In the genomic region with DNA sequence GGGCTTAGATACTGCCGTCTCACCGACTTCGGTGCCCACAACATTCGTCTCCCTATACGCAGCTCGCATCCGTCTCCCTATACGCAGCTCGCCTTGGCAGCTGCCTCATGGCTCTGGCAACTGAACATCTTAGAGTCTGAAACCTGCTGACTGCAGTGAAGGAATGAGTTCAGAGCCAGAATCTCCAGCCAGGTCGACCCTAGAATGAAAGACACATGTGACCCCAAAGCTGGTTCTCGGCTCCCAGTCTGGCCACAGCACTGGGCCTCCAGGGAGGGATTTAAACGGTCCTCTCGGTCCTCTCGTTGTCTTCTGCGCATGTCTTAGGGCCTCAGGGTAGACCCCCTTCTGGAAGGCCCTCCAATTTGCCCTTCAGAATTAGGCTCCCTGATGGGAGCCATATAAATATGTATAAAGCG, we compare ENCODE assay signal across 10 mouse cellular contexts.
DNase-seq lines count a peak whose midpoint lies in the region; ATAC-seq and TF ChIP-seq lines count a peak whose summit lies in the region.
"Had no signal": no experiment of that assay in that cellular context is flagged by ENCODE, and none has a peak within 500 bp of the region (broad histone marks: within the 10 kb centered on the region; RNA-seq: fewer than 3 reads in every experiment).

No protein-coding gene starts in this region.

- no peak for TF ChIP-seq CTCF in midbrain, postnatal 0 days (IDR thresholded peaks at IDR 0.05)
- no peak for TF ChIP-seq CTCF in thymus, adult 2 months (IDR thresholded peaks at IDR 0.05; ENCODE audit: borderline replicate concordance, control insufficient read depth, extremely low read depth, insufficient read depth, low read length, poor library complexity)

- TF ChIP-seq POLR2A in thymus, adult 2 months (IDR thresholded peaks at IDR 0.05; ENCODE audit: control insufficient read depth, extremely low read depth, insufficient read depth, low read length, poor library complexity), result no peak

- no peaks in the 10 kb centered on the region for H3K36me3 ChIP-seq in embryonic facial prominence, embryonic 12.5 days
- H3K36me3 ChIP-seq in hindbrain, embryonic 15.5 days, result no peaks in the 10 kb centered on the region
- no peaks in the 10 kb centered on the region for H3K36me3 ChIP-seq in midbrain, postnatal 0 days (ENCODE audit: insufficient read depth, low read length)
- no peaks in the 10 kb centered on the region for H3K36me3 ChIP-seq in thymus, adult 2 months (ENCODE audit: control insufficient read depth, insufficient read depth, low read length)

- no peak overlapping the region for H3K27ac ChIP-seq in embryonic facial prominence, embryonic 12.5 days
- peak overlapping the region; percentile 51 for H3K27ac ChIP-seq in hindbrain, embryonic 15.5 days (replicated peaks)
- H3K27ac ChIP-seq in midbrain, postnatal 0 days (ENCODE audit: low read depth, low read length), result 0 out of 2 replicates have a peak overlapping the region, but pooled peaks have one; percentile 3
- no peak overlapping the region for H3K27ac ChIP-seq in thymus, adult 2 months (ENCODE audit: control insufficient read depth, insufficient read depth, low read length)

- no peak overlapping the region for H3K4me3 ChIP-seq in embryonic facial prominence, embryonic 12.5 days
- H3K4me3 ChIP-seq in hindbrain, embryonic 15.5 days, result 0 out of 2 replicates have a peak overlapping the region, but pooled peaks have one; percentile 4
- H3K4me3 ChIP-seq in midbrain, postnatal 0 days (ENCODE audit: low read depth, low read length), result no peak overlapping the region
- no peak overlapping the region for H3K4me3 ChIP-seq in thymus, adult 2 months (ENCODE audit: control insufficient read depth, insufficient read depth, low read length)
- H3K4me3 ChIP-seq: megakaryocyte, embryonic 14.5 days had no signal

- peaks cover 4% of the 10 kb centered on the region; the same call in 1 of the 2 replicates for H3K4me1 ChIP-seq in embryonic facial prominence, embryonic 12.5 days
- H3K4me1 ChIP-seq in hindbrain, embryonic 15.5 days (replicated peaks), result peaks cover 13% of the 10 kb centered on the region
- H3K4me1 ChIP-seq in midbrain, postnatal 0 days (ENCODE audit: insufficient read depth, low read length), result no peaks in the 10 kb centered on the region
- H3K4me1 ChIP-seq in thymus, adult 2 months (replicated peaks; ENCODE audit: control insufficient read depth, insufficient read depth, low read length), result no peaks in the 10 kb centered on the region
- H3K4me1 ChIP-seq: megakaryocyte, embryonic 14.5 days had no signal

- H3K27me3 ChIP-seq in embryonic facial prominence, embryonic 12.5 days, result no peaks in the 10 kb centered on the region
- no peaks in the 10 kb centered on the region; the same call in 1 of the 2 replicates for H3K27me3 ChIP-seq in hindbrain, embryonic 15.5 days
- no peaks in the 10 kb centered on the region for H3K27me3 ChIP-seq in midbrain, postnatal 0 days (ENCODE audit: insufficient read depth, low read length)
- H3K27me3 ChIP-seq in thymus, adult 2 months (ENCODE audit: control insufficient read depth, insufficient read depth, low read length), result no peaks in the 10 kb centered on the region

- no peak for ATAC-seq in embryonic facial prominence, embryonic 12.5 days (ENCODE audit: insufficient number of reproducible peaks, insufficient read depth, low FRiP score, low TSS enrichment)
- 0 out of 2 replicates have a peak, but pooled peaks have one; percentile 16 for ATAC-seq in hindbrain, embryonic 15.5 days (ENCODE audit: low FRiP score, low read depth)
- peak; percentile 45 for ATAC-seq in midbrain, postnatal 0 days (ENCODE audit: low FRiP score)

- WGBS in embryonic facial prominence, embryonic 12.5 days, result 35% methylated on average over 16 of the region's 16 CpGs
- 31% methylated on average over 16 of the region's 16 CpGs for WGBS in hindbrain, embryonic 15.5 days
- WGBS in midbrain, postnatal 0 days, result 37% methylated on average over 16 of the region's 16 CpGs
- WGBS in thymus, adult 2 months, result 88% methylated on average over 16 of the region's 16 CpGs

- H3K9me3 ChIP-seq in embryonic facial prominence, embryonic 12.5 days, result no peaks in the 10 kb centered on the region
- H3K9me3 ChIP-seq in hindbrain, embryonic 15.5 days, result no peaks in the 10 kb centered on the region
- no peaks in the 10 kb centered on the region for H3K9me3 ChIP-seq in midbrain, postnatal 0 days (ENCODE audit: low read length)
- H3K9me3 ChIP-seq: megakaryocyte, embryonic 14.5 days had no signal

- peak; percentile 21 to 23 for DNase-seq in cerebellum, postnatal 14 days
- no peak for DNase-seq in cerebellum, postnatal 4 days (ENCODE audit: low spot score in 2 of 2)
- no peak for DNase-seq in midbrain, postnatal 0 days (ENCODE audit: low spot score)
- DNase-seq in thymus, adult 2 months, result no peak
- DNase-seq in right cerebral cortex, adult 18-20 months, result no peak
- no peak for DNase-seq in B cell, adult 2 months
- DNase-seq: heart, postnatal 14 days had no signal

- no peak overlapping the region for H3K9ac ChIP-seq in embryonic facial prominence, embryonic 12.5 days
- no peak overlapping the region for H3K9ac ChIP-seq in hindbrain, embryonic 15.5 days
- peak overlapping the region; percentile 42 for H3K9ac ChIP-seq in midbrain, postnatal 0 days (replicated peaks; ENCODE audit: low read length, poor library complexity, severe bottlenecking)

- H3K4me2 ChIP-seq in embryonic facial prominence, embryonic 12.5 days (replicated peaks), result peak overlapping the region; percentile 28; the same call in 1 of the 2 replicates
- peak overlapping the region; percentile 41 for H3K4me2 ChIP-seq in hindbrain, embryonic 15.5 days
- peak overlapping the region; percentile 26 for H3K4me2 ChIP-seq in midbrain, postnatal 0 days (ENCODE audit: low read depth, low read length, poor library complexity, severe bottlenecking)

Comparison
In these comparisons a context has a peak if more than half of its experiments do, and no peak if none do; other contexts are left out.
1. DNase-seq: peak in cerebellum, postnatal 14 days (2 of 2); none in cerebellum, postnatal 4 days (0 of 2), midbrain, postnatal 0 days (single experiment), thymus, adult 2 months (single experiment), right cerebral cortex, adult 18-20 months (single experiment) and B cell, adult 2 months (0 of 2).
2. H3K27ac ChIP-seq: peak in hindbrain, embryonic 15.5 days (single experiment) and midbrain, postnatal 0 days (single experiment); none in embryonic facial prominence, embryonic 12.5 days (single experiment) and thymus, adult 2 months (single experiment).
3. Peak in every context shown above with its lines, with median percentiles within 50 percentile points of each other: H3K4me2 ChIP-seq.